Mouse (Mus musculus): ENCODE results near the gene Nhlh1.

Nhlh1 gene

GRCm38 (mm10) chr1:172010042-172010824, 47.1 kb downstream of the Nhlh1 start:
- POLR2A ChIA-PET: interaction anchor here (0.8 to 2.1 kb wide), 9 partner anchors 9 to 209 kb away, joined by 3 to 11 read pairs (median 4); partner anchors contain the start of gene Vangl2 (in 1 of the 4)
- CTCF ChIA-PET: interaction anchor here (0.5 to 3.8 kb wide), 21 partner anchors 9 to 400 kb away, joined by 3 to 29 read pairs (median 4); partner anchors contain the start of genes Pea15a (in 1 of the 4) and Vangl2 (in 1 of the 4)

GRCm38 (mm10) chr1:172009406-172009805, 48.0 kb downstream of the Nhlh1 start:
- ChIA-PET CTCF (interaction anchor here (0.6 to 3.8 kb wide), 13 partner anchors 8 to 399 kb away, joined by 3 to 29 read pairs (median 4); partner anchors contain the start of gene Pea15a (in 1 of the 4)), POLR2A (interaction anchor here (0.7 to 2.1 kb wide), 12 partner anchors 9 to 210 kb away, joined by 3 to 11 read pairs (median 4); partner anchors contain the start of gene Vangl2 (in 1 of the 4))

- ChIA-PET CTCF (interaction anchor here in 1 of 4 experiments (0.9 kb wide), 1 partner anchor 182 kb away, joined by 3 read pairs; no protein-coding TSS in a partner anchor), POLR2A (interaction anchor here in 2 of 4 experiments (0.5 to 2.1 kb wide), 4 partner anchors 11 to 189 kb away, joined by 3 to 7 read pairs (median 4); no protein-coding TSS in a partner anchor)
Measured at GRCm38 (mm10) chr1:172008351-172008750, 49.0 kb downstream of the Nhlh1 start.

- CTCF ChIA-PET: interaction anchor here in 1 of 4 experiments (0.9 kb wide), 1 partner anchor 181 kb away, joined by 3 read pairs; no protein-coding TSS in a partner anchor
- POLR2A ChIA-PET: interaction anchor here in 2 of 4 experiments (0.6 to 0.9 kb wide), 2 partner anchors 12 to 1126 kb away, joined by 3 read pairs; no protein-coding TSS in a partner anchor
Measured at GRCm38 (mm10) chr1:172007761-172008160, 49.6 kb downstream of the Nhlh1 start.
